Mouse (Mus musculus) left cerebral cortex, adult 18-20 months (tissue): ENCODE measurements at regions not wholly inside any gene's neighbourhood (a gene's known extent, or its start where the extent isn't known, plus 50 kb on each side); places are given as distances from the start of the nearest gene placed in this dataset.
"Not testable (repeated sequence)": the region's sequence is repeated elsewhere in the genome, so short reads cannot be mapped to it uniquely, and the experiment has no call there.

Experiments
- DNase-seq, 2 experiments: peaks; one replicate each; pipeline ENCODE4 v3.0.0; 2021 to 2022; ENCODE audit warnings: low spot score in 2 of 2, mixed read lengths in 1 of 2

GRCm38 (mm10) chr9:81312047-81312446, 321.6 kb downstream of the Htr1b start:
- no peak for DNase-seq

DNA sequence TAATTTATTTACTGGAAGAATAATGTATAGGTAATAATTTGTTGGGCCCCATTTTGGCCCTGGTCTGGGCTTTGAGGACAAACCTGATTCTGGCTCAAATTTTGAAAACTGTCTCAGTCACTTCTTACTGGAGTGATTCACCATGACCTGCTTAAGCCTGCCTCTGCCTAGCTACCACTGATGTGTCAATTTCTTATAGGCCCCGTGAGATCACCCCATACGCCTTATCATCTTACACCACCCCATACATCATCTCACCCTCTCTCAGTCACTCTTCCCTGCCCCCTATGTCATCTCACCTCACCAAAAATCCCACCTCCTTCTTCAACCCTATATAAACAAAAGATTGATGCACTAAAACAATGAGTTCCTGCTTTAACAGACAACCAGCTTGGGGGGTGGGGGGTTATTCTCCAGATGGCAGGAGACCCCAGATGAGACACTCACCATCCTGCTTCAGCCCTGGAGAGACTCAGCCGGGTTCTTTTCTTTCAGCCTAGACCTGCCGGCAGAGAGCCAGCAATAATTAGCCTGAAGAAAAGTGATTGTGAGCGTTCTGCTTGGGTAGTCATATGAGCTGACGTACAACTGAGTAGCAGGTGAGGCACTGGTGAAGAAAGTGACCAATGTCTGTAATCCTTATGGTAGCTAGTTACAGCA, 325.0 kb downstream of the Htr1b start:
- no peak for DNase-seq

DNA sequence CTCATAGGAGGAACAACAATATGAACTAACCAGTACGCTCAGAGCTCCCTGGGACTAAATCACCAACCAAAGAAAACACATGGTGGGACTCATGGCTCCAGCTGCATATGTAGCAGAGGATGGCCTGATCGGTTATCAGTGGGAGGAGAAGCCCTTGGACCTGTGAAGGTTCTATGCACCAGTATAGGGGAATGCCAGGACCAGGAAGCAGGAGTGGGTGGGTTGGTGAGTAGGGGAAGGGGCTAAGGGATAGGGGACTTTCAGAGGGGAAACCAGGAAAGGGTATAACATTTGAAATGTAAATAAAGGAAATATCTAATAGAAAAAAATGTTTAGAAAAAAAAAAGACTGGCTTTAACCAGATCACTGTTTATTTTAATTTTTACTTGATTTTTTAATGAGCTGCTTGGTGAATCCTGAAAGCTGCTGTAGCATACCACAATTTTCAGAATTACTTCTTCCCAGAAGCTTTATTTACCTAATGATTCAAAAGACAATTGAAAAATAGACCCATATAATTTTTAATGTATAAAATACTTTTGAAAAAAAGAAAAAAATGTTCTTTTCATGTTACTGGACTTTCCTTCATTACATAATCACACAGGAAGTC, 328.1 kb downstream of the Htr1b start:
- no peak for DNase-seq

- DNase-seq = no peak
Observed at GRCm38 (mm10) chr9:81275751-81276150, 357.9 kb downstream of the Htr1b start.

- no peak for DNase-seq
Observed at GRCm38 (mm10) chr9:81275336-81275735, 358.3 kb downstream of the Htr1b start.

DNA sequence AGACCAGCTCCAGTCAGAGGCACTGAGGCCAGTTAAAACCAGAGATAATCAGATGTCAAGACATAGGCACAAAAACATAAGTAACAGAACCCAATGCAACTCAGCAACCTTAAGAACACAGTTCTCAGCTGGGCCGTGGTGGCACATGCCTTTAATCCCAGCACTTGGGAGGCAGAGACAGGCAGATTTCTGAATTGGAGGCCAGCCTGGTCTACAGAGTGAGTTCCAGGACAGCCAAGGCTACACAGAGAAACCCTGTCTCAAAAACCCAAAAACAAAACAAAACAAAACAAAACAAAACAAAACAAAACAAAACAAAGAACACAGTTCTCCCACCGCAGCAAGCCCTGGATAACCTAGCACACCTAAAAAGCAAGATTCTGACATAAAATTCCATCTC, 408.7 kb downstream of the Htr1b start:
- DNase-seq = not testable (repeated sequence)

DNA sequence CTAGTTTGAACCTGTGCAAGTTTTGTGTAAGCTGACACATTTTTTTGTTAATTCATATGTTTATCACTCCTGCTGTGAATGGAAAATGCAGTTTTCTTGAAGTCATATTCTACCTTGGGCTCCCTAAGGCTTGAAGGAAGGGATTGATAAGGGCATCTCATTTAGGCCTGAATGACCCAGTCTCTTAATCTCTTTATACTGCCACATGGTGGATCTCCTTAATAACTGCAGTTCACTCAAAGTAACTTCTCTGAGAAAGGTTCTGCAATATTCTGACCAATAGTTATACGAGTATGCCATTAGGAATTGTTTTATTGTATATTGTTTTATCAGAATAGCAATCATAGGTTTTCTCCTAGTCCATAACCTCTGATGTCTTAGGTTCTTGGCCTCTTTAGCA, 415.7 kb downstream of the Htr1b start:
- no peak for DNase-seq

DNA sequence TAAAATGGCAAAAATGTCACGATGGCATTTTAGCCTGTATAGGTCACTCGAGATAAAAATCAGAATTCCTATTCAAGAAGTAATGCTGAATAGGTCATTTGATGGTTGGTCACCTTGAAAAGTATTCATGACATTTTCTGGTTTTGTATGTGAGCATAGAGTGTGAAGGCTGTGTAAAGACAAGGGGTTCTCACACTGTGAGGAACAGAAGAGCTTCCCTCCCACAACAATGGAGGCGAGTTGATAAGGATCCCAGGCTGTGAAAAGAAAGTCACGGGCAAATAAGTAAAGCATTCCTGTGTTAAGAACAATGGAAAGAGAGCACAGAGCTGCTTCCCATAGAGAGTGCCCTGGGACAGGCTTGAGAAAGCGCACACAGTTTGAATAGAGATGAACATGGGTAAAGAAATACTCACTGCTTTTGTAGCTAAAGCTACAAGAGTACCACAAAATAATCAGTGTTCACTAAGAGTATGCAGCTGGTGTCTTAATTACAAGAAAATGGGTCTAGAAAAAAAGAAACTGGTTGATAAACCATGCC, 418.0 kb downstream of the Htr1b start:
- DNase-seq = no peak

DNA sequence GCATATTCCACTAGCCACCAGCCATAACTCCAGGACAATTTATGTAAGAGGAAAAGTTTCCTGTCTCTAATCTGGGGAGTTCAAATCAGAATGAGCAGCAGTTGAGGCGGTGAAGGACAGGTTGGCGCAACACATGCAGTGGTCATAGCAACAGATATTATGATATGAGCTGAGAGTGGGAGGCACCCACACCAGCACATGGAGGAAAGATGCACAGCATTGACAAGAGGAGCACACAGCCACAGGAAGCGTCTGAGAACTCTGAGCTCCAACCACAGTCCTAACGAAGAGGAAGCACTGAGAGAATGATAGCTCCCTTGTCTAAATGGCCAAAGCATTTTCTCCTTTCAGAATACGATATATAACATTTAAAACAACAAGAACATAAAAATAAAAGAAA, 418.9 kb downstream of the Htr1b start:
- peak in 1 of 2 experiments; percentile 1 for DNase-seq

DNA sequence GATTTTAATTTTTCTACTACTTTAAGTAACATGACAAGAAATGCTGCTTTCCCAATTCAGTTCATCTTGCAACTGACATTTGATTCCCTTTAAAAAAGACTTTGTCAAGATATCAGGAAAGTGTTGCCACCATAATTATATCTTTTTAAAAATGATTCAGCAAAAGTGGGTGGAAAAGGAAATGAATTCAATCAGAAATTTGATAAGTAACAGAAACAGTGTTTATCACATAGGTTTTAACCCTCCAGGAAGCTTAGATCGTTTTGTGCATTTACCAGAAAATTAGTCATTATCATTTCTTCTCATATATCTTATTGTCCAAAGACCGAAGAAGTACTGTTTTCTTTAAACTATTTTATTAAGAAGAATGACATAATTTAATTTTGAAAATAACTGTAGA, 441.0 kb downstream of the Htr1b start:
- no peak for DNase-seq
